Mouse (Mus musculus): ENCODE measurements around the gene Cldn11. TPM values are rescaled to one million over a fixed set of nuclear protein-coding genes. Genes with fewer than 3 reads are reported as not detected.

Cldn11 gene
- polyA plus RNA-seq, 1 experiment from 2014 or later: 33.1 TPM

Other genes starting within 250 kb of the Cldn11 start
- 6.9 and 7.5 TPM in 2 replicates for gene Phc3, start 180.5 kb upstream of the Cldn11 start, polyA plus RNA-seq (2016; fragmentation: Nextera tagmentation; extraction: Ambion mirVana)
- 38.7 and 40.2 TPM in 2 replicates for gene Prkci, start 154.2 kb upstream of the Cldn11 start, polyA plus RNA-seq (2016; fragmentation: Nextera tagmentation; extraction: Ambion mirVana)
- 40.1 and 40.2 TPM in 2 replicates for gene Skil, start 54.9 kb upstream of the Cldn11 start, polyA plus RNA-seq (2016; fragmentation: Nextera tagmentation; extraction: Ambion mirVana)
- 0.92 and 1.1 TPM in 2 replicates for gene Slc7a14, start 160.5 kb downstream of the Cldn11 start, polyA plus RNA-seq (2016; fragmentation: Nextera tagmentation; extraction: Ambion mirVana)